Mouse (Mus musculus): ENCODE results near the gene Car7. TPM values are rescaled to one million over a fixed set of nuclear protein-coding genes. Genes with fewer than 3 reads are reported as not detected.

Gene Car7
- polyA plus RNA-seq, 1 experiment, result 1.4 TPM

DNA sequence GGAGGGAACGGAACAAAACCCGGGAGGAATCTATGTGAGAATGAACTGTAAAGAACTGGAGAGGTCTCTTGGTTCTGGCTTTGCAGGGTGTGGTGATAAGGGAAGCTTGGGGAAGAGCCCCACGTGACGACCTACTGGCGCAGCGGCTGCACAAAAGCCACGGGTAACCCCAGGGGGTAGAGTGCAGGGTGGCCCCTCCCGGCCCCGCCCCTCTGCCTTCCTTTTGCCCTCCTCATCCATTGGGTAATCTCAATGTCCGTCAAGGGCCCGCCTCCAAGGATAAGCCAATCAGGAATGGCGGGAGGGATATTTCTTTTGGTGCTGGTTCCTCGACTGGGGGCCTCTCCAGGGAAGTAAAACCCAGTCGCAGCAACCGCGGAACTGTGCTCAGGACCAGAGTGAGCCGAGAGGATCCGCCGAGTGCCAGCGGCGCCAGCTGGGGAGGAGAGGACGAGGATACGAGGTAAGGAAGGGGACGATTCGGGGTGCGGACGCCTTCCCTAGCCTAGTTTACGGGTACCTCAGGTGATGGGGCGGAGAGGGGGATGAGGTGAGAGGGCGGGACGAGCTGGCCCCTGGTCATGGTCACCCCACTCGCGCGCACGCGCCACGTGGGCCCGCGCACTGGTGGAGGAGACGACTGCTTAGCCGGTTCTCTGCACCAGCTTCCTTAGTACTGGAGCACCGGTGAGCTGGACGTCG is 56.8 kb downstream of the Car7 start, which contains the start of gene Pdp2:
Pdp2 (plus strand) TSS at position 319 of the 702 bp plus-strand sequence.
- H3K27me3 ChIP-seq (ENCODE audit: control insufficient read depth, insufficient read depth, low read length), result no peaks in the 10 kb centered on the region
- TF ChIP-seq POLR2A (IDR thresholded peaks at IDR 0.05; ENCODE audit: low read depth, low read length), result peak; percentile 52
- no peak for TF ChIP-seq CTCF (IDR thresholded peaks at IDR 0.05; ENCODE audit: extremely low read depth, insufficient read depth, insufficient read length, insufficient replicate concordance)
- peak within 1 kb of the TSS; percentile 96 for H3K4me3 ChIP-seq (ENCODE audit: extremely low read depth, insufficient read depth, insufficient read length)
- H3K4me1 ChIP-seq (ENCODE audit: control insufficient read depth, insufficient read depth, insufficient read length), result peaks cover 2% of the 10 kb centered on the region; the same call in 1 of the 2 replicates
- 1% methylated on average over 44 of the region's 44 CpGs for WGBS
- H3K27ac ChIP-seq (ENCODE audit: insufficient read depth, low read length), result peak within 1 kb of the TSS; percentile 85
- H3K36me3 ChIP-seq (ENCODE audit: control insufficient read depth, insufficient read depth, low read length), result peaks cover 8% of the 10 kb centered on the region
- peak; percentile 87 to 88 for DNase-seq (ENCODE audit: low read depth in 1 of 2, low spot score in 2 of 2)

- WGBS, result 4% methylated on average over 9 of the region's 9 CpGs
- no peak for TF ChIP-seq POLR2A (IDR thresholded peaks at IDR 0.05; ENCODE audit: low read depth, low read length)
- TF ChIP-seq CTCF (IDR thresholded peaks at IDR 0.05; ENCODE audit: extremely low read depth, insufficient read depth, insufficient read length, insufficient replicate concordance), result no peak
- H3K27me3 ChIP-seq (ENCODE audit: control insufficient read depth, insufficient read depth, low read length), result no peaks in the 10 kb centered on the region
- H3K36me3 ChIP-seq (ENCODE audit: control insufficient read depth, insufficient read depth, low read length), result peaks cover 8% of the 10 kb centered on the region
- peaks cover 2% of the 10 kb centered on the region; the same call in 1 of the 2 replicates for H3K4me1 ChIP-seq (ENCODE audit: control insufficient read depth, insufficient read depth, insufficient read length)
- DNase-seq (ENCODE audit: low read depth in 1 of 2, low spot score in 2 of 2), result no peak
- H3K4me3 ChIP-seq (ENCODE audit: extremely low read depth, insufficient read depth, insufficient read length), result peak overlapping the region; percentile 96
- H3K27ac ChIP-seq (ENCODE audit: insufficient read depth, low read length), result peak overlapping the region; percentile 85; the same call in 1 of the 2 replicates
Measured at GRCm38 (mm10) chr8:104591856-104592255, 57.4 kb downstream of the Car7 start.

DNA sequence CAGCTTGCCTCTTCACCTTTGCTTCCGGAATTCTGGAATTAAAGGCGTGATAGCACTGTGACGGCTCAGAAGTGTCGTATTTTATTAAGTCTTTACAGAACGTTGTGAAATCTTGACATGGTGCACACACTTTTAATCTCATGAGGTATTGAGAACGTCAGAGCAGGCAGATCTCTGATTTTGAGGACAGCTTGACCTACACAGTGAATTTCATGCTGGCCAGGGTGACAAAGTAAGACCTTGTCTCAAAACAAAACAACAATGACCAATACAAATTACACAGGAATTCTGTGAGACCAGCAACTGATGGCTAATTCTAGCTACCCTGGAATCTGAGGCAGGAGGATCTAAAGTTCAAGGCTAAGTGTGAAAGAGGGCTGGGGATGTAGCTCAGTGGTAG is 58.1 kb downstream of the Car7 start:
- no peak overlapping the region for H3K4me3 ChIP-seq (ENCODE audit: extremely low read depth, insufficient read depth, insufficient read length)
- TF ChIP-seq CTCF (IDR thresholded peaks at IDR 0.05; ENCODE audit: extremely low read depth, insufficient read depth, insufficient read length, insufficient replicate concordance) (no peak), POLR2A (IDR thresholded peaks at IDR 0.05; ENCODE audit: low read depth, low read length) (no peak)
- no peaks in the 10 kb centered on the region for H3K27me3 ChIP-seq (ENCODE audit: control insufficient read depth, insufficient read depth, low read length)
- DNase-seq (ENCODE audit: low read depth in 1 of 2, low spot score in 2 of 2), result no peak
- H3K36me3 ChIP-seq (ENCODE audit: control insufficient read depth, insufficient read depth, low read length), result peaks cover 8% of the 10 kb centered on the region
- H3K27ac ChIP-seq (ENCODE audit: insufficient read depth, low read length), result no peak overlapping the region
- peaks cover 2% of the 10 kb centered on the region; the same call in 1 of the 2 replicates for H3K4me1 ChIP-seq (ENCODE audit: control insufficient read depth, insufficient read depth, insufficient read length)
- WGBS, result 89% methylated on average over 6 of the region's 6 CpGs

DNA sequence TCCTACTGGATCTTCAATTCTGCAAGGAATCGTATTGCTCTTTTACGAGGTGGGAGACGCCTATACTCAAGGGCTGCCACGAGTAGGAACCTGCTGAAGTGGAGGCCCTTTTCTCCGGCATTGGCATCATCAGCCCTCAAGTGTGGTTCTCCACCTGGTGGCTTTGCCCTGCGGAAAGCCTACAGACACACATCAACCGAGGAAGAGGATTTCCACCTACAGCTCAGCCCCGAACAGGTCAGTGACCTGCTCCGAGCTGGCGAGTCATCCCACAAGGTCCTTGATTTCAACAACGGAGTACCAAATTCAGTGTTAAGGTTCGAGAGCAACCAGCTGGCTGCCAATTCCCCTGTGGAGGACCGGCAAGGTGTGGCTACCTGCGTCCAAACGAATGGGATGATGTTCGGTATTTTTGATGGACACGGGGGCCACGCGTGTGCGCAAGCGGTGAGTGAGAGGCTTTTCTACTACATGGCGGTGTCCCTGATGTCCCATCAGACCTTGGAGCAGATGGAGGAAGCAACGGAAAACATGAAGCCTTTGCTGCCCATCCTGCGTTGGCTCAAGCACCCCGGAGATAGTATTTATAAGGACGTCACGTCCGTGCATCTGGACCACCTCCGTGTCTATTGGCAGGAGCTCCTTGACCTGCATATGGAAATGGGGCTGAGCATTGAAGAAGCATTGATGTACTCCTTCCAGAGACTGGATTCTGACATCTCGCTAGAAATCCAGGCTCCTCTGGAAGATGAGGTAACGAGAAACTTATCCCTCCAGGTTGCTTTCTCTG is 59.2 kb downstream of the Car7 start:
- 95% methylated on average over 31 of the region's 31 CpGs for WGBS
- H3K36me3 ChIP-seq (ENCODE audit: control insufficient read depth, insufficient read depth, low read length), result peaks cover 8% of the 10 kb centered on the region
- no peaks in the 10 kb centered on the region for H3K27me3 ChIP-seq (ENCODE audit: control insufficient read depth, insufficient read depth, low read length)
- H3K27ac ChIP-seq (ENCODE audit: insufficient read depth, low read length), result no peak overlapping the region
- no peak overlapping the region for H3K4me3 ChIP-seq (ENCODE audit: extremely low read depth, insufficient read depth, insufficient read length)
- peaks cover 2% of the 10 kb centered on the region; the same call in 1 of the 2 replicates for H3K4me1 ChIP-seq (ENCODE audit: control insufficient read depth, insufficient read depth, insufficient read length)
- TF ChIP-seq POLR2A (IDR thresholded peaks at IDR 0.05; ENCODE audit: low read depth, low read length) (no peak), CTCF (IDR thresholded peaks at IDR 0.05; ENCODE audit: extremely low read depth, insufficient read depth, insufficient read length, insufficient replicate concordance) (no peak)
- DNase-seq (ENCODE audit: low read depth in 1 of 2, low spot score in 2 of 2), result no peak

DNA sequence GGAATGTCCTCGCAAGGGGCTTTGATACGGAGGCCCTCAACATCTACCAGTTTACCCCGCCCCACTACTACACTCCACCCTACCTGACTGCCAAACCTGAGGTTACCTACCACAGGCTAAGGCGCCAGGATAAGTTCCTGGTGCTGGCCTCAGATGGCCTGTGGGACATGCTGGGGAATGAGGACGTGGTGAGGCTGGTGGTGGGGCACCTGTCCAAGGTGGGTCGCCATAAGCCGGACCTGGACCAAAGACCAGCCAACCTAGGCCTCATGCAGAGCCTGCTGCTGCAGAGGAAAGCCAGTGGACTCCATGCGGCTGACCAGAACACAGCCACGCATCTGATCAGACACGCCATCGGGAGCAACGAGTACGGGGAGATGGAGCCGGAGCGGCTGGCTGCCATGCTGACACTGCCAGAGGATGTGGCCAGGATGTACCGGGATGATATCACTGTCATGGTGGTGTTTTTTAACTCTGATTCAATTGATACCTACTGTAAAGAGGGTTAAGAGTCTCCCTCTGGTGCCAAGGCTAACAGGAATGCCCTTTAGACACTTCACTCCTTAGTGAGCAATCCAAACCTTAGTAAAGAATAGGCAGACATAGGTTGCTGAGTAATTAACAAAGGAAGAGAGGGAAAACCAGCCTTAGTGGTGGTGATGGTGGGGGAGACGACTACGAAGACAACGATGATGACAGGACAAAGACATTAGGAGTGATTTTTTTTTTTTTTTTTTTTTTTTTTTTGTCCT is 60.3 kb downstream of the Car7 start:
- Histone ChIP-seq H3K4me1 (ENCODE audit: control insufficient read depth, insufficient read depth, insufficient read length) (peaks cover 2% of the 10 kb centered on the region; the same call in 1 of the 2 replicates), H3K27me3 (ENCODE audit: control insufficient read depth, insufficient read depth, low read length) (no peaks in the 10 kb centered on the region), H3K4me3 (ENCODE audit: extremely low read depth, insufficient read depth, insufficient read length) (no peak overlapping the region), H3K27ac (ENCODE audit: insufficient read depth, low read length) (no peak overlapping the region), H3K36me3 (ENCODE audit: control insufficient read depth, insufficient read depth, low read length) (peaks cover 8% of the 10 kb centered on the region)
- TF ChIP-seq POLR2A (IDR thresholded peaks at IDR 0.05; ENCODE audit: low read depth, low read length) (no peak), CTCF (IDR thresholded peaks at IDR 0.05; ENCODE audit: extremely low read depth, insufficient read depth, insufficient read length, insufficient replicate concordance) (no peak)
- no peak for DNase-seq (ENCODE audit: low read depth in 1 of 2, low spot score in 2 of 2)
- WGBS, result 95% methylated on average over 19 of the region's 19 CpGs

DNA sequence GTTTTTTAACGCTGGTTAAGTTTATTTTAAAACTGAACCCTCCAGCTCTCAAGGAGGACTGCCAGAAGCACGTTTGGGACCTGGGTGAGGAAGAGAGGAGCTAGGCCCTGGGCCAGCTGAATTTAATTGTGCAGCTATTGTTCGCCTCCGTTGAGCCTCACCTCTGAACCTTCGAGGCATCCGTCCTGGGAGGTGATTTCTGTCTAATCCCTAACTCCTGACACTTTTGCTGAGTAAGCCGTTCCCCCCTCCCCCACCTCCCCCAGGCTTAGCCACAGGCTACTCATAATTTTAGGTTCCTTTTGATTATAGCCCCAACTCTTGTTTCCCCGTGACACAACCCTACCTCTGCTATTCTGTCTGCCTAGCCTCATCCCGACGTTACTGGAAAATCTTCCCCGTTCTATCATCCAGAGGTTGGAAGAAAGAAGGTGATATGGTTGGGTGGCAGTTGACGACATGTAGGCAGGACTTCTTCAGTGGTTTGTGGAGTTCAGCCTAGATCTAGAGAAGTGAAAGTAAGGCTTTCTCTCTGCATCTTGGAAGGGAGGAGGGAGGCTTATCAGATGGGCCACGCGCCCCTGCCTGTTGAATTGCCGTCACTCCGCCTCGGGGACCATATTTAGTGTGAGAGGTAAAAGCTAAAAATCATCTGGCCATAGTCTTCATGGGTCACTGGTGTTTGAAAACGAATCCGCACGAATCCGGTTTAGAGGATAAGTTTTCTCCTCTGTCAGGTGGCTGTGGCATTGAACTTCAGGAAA is 61.5 kb downstream of the Car7 start:
- no peak for TF ChIP-seq POLR2A (IDR thresholded peaks at IDR 0.05; ENCODE audit: low read depth, low read length)
- TF ChIP-seq CTCF (IDR thresholded peaks at IDR 0.05; ENCODE audit: extremely low read depth, insufficient read depth, insufficient read length, insufficient replicate concordance), result no peak
- no peak overlapping the region for H3K27ac ChIP-seq (ENCODE audit: insufficient read depth, low read length)
- H3K27me3 ChIP-seq (ENCODE audit: control insufficient read depth, insufficient read depth, low read length), result no peaks in the 10 kb centered on the region
- WGBS, result 60% methylated on average over 21 of the region's 21 CpGs
- DNase-seq (ENCODE audit: low read depth in 1 of 2, low spot score in 2 of 2), result no peak
- H3K36me3 ChIP-seq (ENCODE audit: control insufficient read depth, insufficient read depth, low read length), result peaks cover 8% of the 10 kb centered on the region
- H3K4me1 ChIP-seq (ENCODE audit: control insufficient read depth, insufficient read depth, insufficient read length), result peaks cover 2% of the 10 kb centered on the region; the same call in 1 of the 2 replicates
- H3K4me3 ChIP-seq (ENCODE audit: extremely low read depth, insufficient read depth, insufficient read length), result no peak overlapping the region
